Mouse (Mus musculus) myocyte (in vitro differentiated cells): ENCODE results near the gene Frrs1. TPM values are rescaled to one million over a fixed set of nuclear protein-coding genes. Genes with fewer than 3 reads are reported as not detected.
A peak's percentile ranks its signal among the peaks of the same experiment; 100 is the strongest.

ENCODE experiments used
- H3K27me3 ChIP-seq: one replicate; pipeline ENCODE4 v1.6.1; 2011; ENCODE audit not compliant: control insufficient read depth, insufficient read depth, insufficient read length
- H3K36me3 ChIP-seq: one replicate; pipeline ENCODE4 v1.6.1; 2011; ENCODE audit not compliant: control insufficient read depth, insufficient read depth
- H3K4me2 ChIP-seq: one replicate; pipeline ENCODE4 v1.6.1; 2011; ENCODE audit warnings: low read depth, control low read depth
- H3K4me3 ChIP-seq: one replicate; pipeline ENCODE4 v1.5.1; 2011; ENCODE audit warnings: mild to moderate bottlenecking, control low read depth, moderate library complexity
- H3K79me2 ChIP-seq: one replicate; pipeline ENCODE4 v1.6.1; 2011; ENCODE audit not compliant: control insufficient read depth, insufficient read depth
- H3ac ChIP-seq: one replicate; pipeline ENCODE4 v1.6.1; 2011; ENCODE audit not compliant: control insufficient read depth, insufficient read length
- CEBPB ChIP-seq: IDR thresholded peaks from 2 replicates; pipeline ENCODE4 v1.6.1; 2011; ENCODE audit warnings: mild to moderate bottlenecking, moderate library complexity; ENCODE audit not compliant: poor library complexity, insufficient read depth, severe bottlenecking
- E2F4 ChIP-seq: IDR thresholded peaks from one replicate; pipeline ENCODE4 v1.6.1; 2011; ENCODE audit warnings: mild to moderate bottlenecking, control low read depth, moderate library complexity; ENCODE audit not compliant: insufficient read depth
- MAX ChIP-seq: IDR thresholded peaks from one replicate; pipeline ENCODE4 v1.6.1; 2011; ENCODE audit warnings: low read depth, mild to moderate bottlenecking, control low read depth
- MYOD1 ChIP-seq, 3 experiments: IDR thresholded peaks; one replicate each; pipeline ENCODE4 v1.6.1; 2011; ENCODE audit warnings: control low read depth in 2 of 3, low read depth in 2 of 3, mild to moderate bottlenecking in 2 of 3, moderate library complexity in 1 of 3; ENCODE audit not compliant: insufficient read length in 2 of 3, control insufficient read depth in 1 of 3
- MYOG ChIP-seq, 3 experiments: IDR thresholded peaks; one replicate each; pipeline ENCODE4 v1.6.1; 2011; ENCODE audit warnings: control low read depth in 2 of 3, low read depth in 2 of 3, mild to moderate bottlenecking in 2 of 3; ENCODE audit not compliant: insufficient read length in 2 of 3, control insufficient read depth in 1 of 3, insufficient read depth in 1 of 3
- POLR2A ChIP-seq: IDR thresholded peaks from one replicate; pipeline ENCODE4 v1.6.1; 2011; ENCODE audit warnings: low read depth, mild to moderate bottlenecking, control low read depth, moderate library complexity; ENCODE audit not compliant: insufficient read length
- POLR2AphosphoS2 ChIP-seq: IDR thresholded peaks from one replicate; pipeline ENCODE4 v1.6.1; 2011; ENCODE audit warnings: low read depth, control low read depth; ENCODE audit not compliant: insufficient read length
- REST ChIP-seq: IDR thresholded peaks from one replicate; pipeline ENCODE4 v1.6.1; 2011; ENCODE audit warnings: mild to moderate bottlenecking, control low read depth, moderate library complexity; ENCODE audit not compliant: insufficient read depth, insufficient read length
- TCF12 ChIP-seq: IDR thresholded peaks from one replicate; pipeline ENCODE4 v1.6.1; 2011; ENCODE audit warnings: mild to moderate bottlenecking, control low read depth; ENCODE audit not compliant: poor library complexity, insufficient read depth, severe bottlenecking
- TCF3 ChIP-seq: IDR thresholded peaks from one replicate; pipeline ENCODE4 v1.6.1; 2011; ENCODE audit warnings: low read depth, control low read depth; ENCODE audit not compliant: insufficient read length
- USF1 ChIP-seq: IDR thresholded peaks from one replicate; pipeline ENCODE4 v1.6.1; 2011; ENCODE audit warnings: low read depth, mild to moderate bottlenecking, control low read depth, moderate library complexity
- polyA plus RNA-seq: library from polyadenylated mRNA; unstranded; fragments of >200 nt; fragmentation: generic; extraction: Trizol; gene quantifications from one replicate; pipeline ENCODE4 v1.2.1, GENCODE M21; 2012; ENCODE audit warnings: missing spikeins

The Frrs1 gene
- polyA plus RNA-seq, 1 experiment: 12.7 TPM

GRCm38 (mm10) chr3:116941559-116942117 lies 82.4 kb downstream of the Frrs1 start:
- H3K27me3 ChIP-seq: no peaks in the 10 kb centered on the region
- H3K79me2 ChIP-seq: no peaks in the 10 kb centered on the region
- H3K36me3 ChIP-seq: no peaks in the 10 kb centered on the region
- H3K4me2 ChIP-seq: peak overlapping the region; percentile 14
- H3ac ChIP-seq: no peak overlapping the region
- TF ChIP-seq CEBPB (0 out of 2 replicates have a peak, but pooled peaks have one; percentile 9), POLR2AphosphoS2 (no peak)
- H3K4me3 ChIP-seq: no peak overlapping the region

- Histone ChIP-seq H3K4me2 (no peak overlapping the region), H3K27me3 (no peaks in the 10 kb centered on the region), H3K4me3 (no peak overlapping the region), H3K36me3 (no peaks in the 10 kb centered on the region), H3K79me2 (no peaks in the 10 kb centered on the region), H3ac (no peak overlapping the region)
- no peak for TF ChIP-seq TCF3
- TF ChIP-seq CEBPB: no peak
- TF ChIP-seq MYOD1 (IDR thresholded peaks at IDR 0.05; ENCODE audit: control insufficient read depth in 1 of 3, insufficient read length in 2 of 3, low read depth in 2 of 3): no peak
- TF ChIP-seq MYOG (IDR thresholded peaks at IDR 0.05; ENCODE audit: control insufficient read depth in 1 of 3, insufficient read depth in 1 of 3, insufficient read length in 2 of 3, low read depth in 2 of 3): no peak
- TF ChIP-seq E2F4: no peak
These were observed 83.5 kb downstream of the Frrs1 start for GRCm38 (mm10) chr3:116942751-116943150.

- Histone ChIP-seq H3K4me2 (no peak overlapping the region), H3K27me3 (no peaks in the 10 kb centered on the region), H3K79me2 (no peaks in the 10 kb centered on the region), H3ac (no peak overlapping the region), H3K36me3 (no peaks in the 10 kb centered on the region), H3K4me3 (no peak overlapping the region)
- TF ChIP-seq E2F4 (no peak), MYOD1 (IDR thresholded peaks at IDR 0.05; ENCODE audit: control insufficient read depth in 1 of 3, insufficient read length in 2 of 3, low read depth in 2 of 3) (peak in 1 of 3 experiments; percentile 29), CEBPB (no peak), TCF12 (no peak), TCF3 (no peak), MAX (no peak), USF1 (no peak)
These were observed 84.2 kb downstream of the Frrs1 start for GRCm38 (mm10) chr3:116943422-116943821.

- H3K4me3 ChIP-seq: no peak overlapping the region
- H3K27me3 ChIP-seq: no peaks in the 10 kb centered on the region
- H3K79me2 ChIP-seq: no peaks in the 10 kb centered on the region
- no peak overlapping the region for H3K4me2 ChIP-seq
- TF ChIP-seq MYOG (IDR thresholded peaks at IDR 0.05; ENCODE audit: control insufficient read depth in 1 of 3, insufficient read depth in 1 of 3, insufficient read length in 2 of 3, low read depth in 2 of 3): no peak
- no peak for TF ChIP-seq MYOD1 (IDR thresholded peaks at IDR 0.05; ENCODE audit: control insufficient read depth in 1 of 3, insufficient read length in 2 of 3, low read depth in 2 of 3)
- TF ChIP-seq REST: no peak
- no peak overlapping the region for H3ac ChIP-seq
- H3K36me3 ChIP-seq: no peaks in the 10 kb centered on the region
These were observed 87.2 kb downstream of the Frrs1 start for GRCm38 (mm10) chr3:116946476-116946875.

- no peaks in the 10 kb centered on the region for H3K79me2 ChIP-seq
- no peaks in the 10 kb centered on the region for H3K27me3 ChIP-seq
- H3K4me3 ChIP-seq: no peak overlapping the region
- TF ChIP-seq CEBPB: peak; percentile 81
- no peak for TF ChIP-seq POLR2A
- TF ChIP-seq USF1: peak; percentile 31
- H3ac ChIP-seq: no peak overlapping the region
- H3K4me2 ChIP-seq: peak overlapping the region; percentile 48
- no peaks in the 10 kb centered on the region for H3K36me3 ChIP-seq
These were observed 91.4 kb downstream of the Frrs1 start for GRCm38 (mm10) chr3:116950665-116951115.

GRCm38 (mm10) chr3:116951489-116951888 lies 92.2 kb downstream of the Frrs1 start:
- H3ac ChIP-seq: no peak overlapping the region
- H3K79me2 ChIP-seq: no peaks in the 10 kb centered on the region
- no peaks in the 10 kb centered on the region for H3K27me3 ChIP-seq
- TF ChIP-seq MAX (no peak), TCF3 (no peak), TCF12 (no peak), POLR2AphosphoS2 (no peak)
- no peak overlapping the region for H3K4me2 ChIP-seq
- no peaks in the 10 kb centered on the region for H3K36me3 ChIP-seq
- H3K4me3 ChIP-seq: no peak overlapping the region
